Mouse (Mus musculus) ES-Bruce4 (cell line): ENCODE data around the gene Bcl11b.

Experiments used
- CTCF ChIP-seq: IDR thresholded peaks from one replicate; pipeline ENCODE4 v1.8.1; 2011; ENCODE audit warnings: low read depth, low read length
- EP300 ChIP-seq: IDR thresholded peaks from 2 replicates; pipeline ENCODE4 v1.6.1; 2011; ENCODE audit warnings: low read depth, low read length; ENCODE audit not compliant: insufficient read depth
- POLR2A ChIP-seq: IDR thresholded peaks from one replicate; pipeline ENCODE4 v1.8.1; 2011; ENCODE audit warnings: low read length; ENCODE audit not compliant: insufficient read depth

DNA sequence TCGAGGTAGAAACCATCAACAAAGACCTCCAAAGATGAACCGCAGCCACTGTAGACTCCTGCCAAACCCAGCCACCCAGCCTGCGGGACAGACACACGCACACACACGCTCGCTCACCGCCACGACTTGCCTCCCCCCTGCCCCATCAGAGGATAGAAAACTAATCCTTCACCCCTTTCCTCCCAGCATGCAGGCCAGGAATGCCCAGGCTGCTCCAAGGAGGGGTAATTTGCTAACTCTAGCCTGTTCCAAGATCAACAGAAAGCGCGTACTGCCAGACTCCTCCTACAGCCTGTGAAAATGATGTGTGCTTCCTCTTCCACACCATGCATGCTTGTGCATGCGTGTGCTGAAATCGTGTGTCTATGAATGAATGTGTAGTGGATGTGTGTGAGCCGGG lies 122.7 kb downstream of the Bcl11b start:
- TF ChIP-seq POLR2A, result no peak
- no peak for TF ChIP-seq CTCF
- no peak for TF ChIP-seq EP300
